Mouse (Mus musculus) liver, postnatal 0 days (tissue): ENCODE measurements at regions not wholly inside any gene's neighbourhood (a gene's known extent, or its start where the extent isn't known, plus 50 kb on each side); places are given as distances from the start of the nearest gene placed in this dataset.
"Not testable (repeated sequence)": the region's sequence is repeated elsewhere in the genome, so short reads cannot be mapped to it uniquely, and the experiment has no call there.

Source experiments
- CTCF ChIP-seq: sonication (generic); IDR thresholded peaks from 2 replicates; pipeline ENCODE4 v1.5.1; 2016; ENCODE audit warnings: antibody characterized with exemption, low read depth
- EP300 ChIP-seq: IDR thresholded peaks from 2 replicates; pipeline ENCODE4 v1.6.1; 2016; ENCODE audit warnings: antibody characterized with exemption, low read depth, mild to moderate bottlenecking

DNA sequence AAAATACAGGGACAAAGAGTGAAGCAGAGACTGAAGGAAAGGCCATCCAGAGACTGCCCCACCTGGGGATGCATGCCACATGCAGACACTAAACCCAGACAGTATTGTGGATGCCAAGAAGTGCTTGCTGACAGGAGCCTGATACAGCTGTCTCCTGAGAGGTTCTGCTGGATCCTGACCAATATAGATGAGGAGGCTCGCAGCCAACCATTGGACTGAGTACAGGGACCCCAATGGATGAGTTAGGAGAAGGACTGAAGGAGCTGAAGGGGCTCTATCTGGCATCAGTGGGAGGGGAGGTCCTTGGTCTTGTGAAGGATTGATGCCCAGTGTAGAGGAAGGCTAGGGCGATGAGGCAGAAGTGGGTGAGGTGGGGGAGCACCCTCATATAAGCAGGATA lies 514.4 kb downstream of the Gja1 start:
- TF ChIP-seq CTCF, EP300: not testable (repeated sequence)
